Mouse (Mus musculus) stomach, postnatal 0 days (tissue): ENCODE measurements around the gene Tdrd3. TPM values are rescaled to one million over a fixed set of nuclear protein-coding genes. Genes with fewer than 3 reads are reported as not detected.
A peak's percentile ranks its signal among the peaks of the same experiment; 100 is the strongest.

Experiments used
- ATAC-seq: fragments of 200-750 bp; cut with Nextera tagmentation; 2 replicates; pipeline ENCODE4 v1.8.0; 2017; ENCODE audit not compliant: low FRiP score, low TSS enrichment
- DNase-seq: peaks from one replicate; pipeline ENCODE4 v3.0.0-alpha.2; 2016; ENCODE audit warnings: low spot score
- H3K27ac ChIP-seq: fragments of 300-500 bp; sonication (generic); replicated peaks from 2 replicates; pipeline ENCODE4 v1.5.1; 2014; ENCODE audit warnings: mild to moderate bottlenecking, control low read depth
- H3K27me3 ChIP-seq: fragments of 300-500 bp; sonication (generic); 2 replicates; pipeline ENCODE4 v1.6.1; 2014; ENCODE audit warnings: low read length; ENCODE audit not compliant: control insufficient read depth, insufficient read depth
- H3K36me3 ChIP-seq: fragments of 300-500 bp; sonication (generic); 2 replicates; pipeline ENCODE4 v1.6.1; 2014; ENCODE audit warnings: low read length, mixed read lengths; ENCODE audit not compliant: control insufficient read depth, insufficient read depth
- H3K4me1 ChIP-seq: fragments of 300-500 bp; sonication (generic); replicated peaks from 2 replicates; pipeline ENCODE4 v1.6.1; 2014; ENCODE audit warnings: antibody characterized with exemption; ENCODE audit not compliant: control insufficient read depth, insufficient read depth
- H3K4me2 ChIP-seq: fragments of 300-500 bp; sonication (generic); replicated peaks from 2 replicates; pipeline ENCODE4 v1.6.1; 2014; ENCODE audit warnings: low read depth, mild to moderate bottlenecking, control low read depth, moderate library complexity
- H3K4me3 ChIP-seq: fragments of 300-500 bp; sonication (generic); 2 replicates; pipeline ENCODE4 v1.5.1; 2014; ENCODE audit warnings: low read depth, low read length, control low read depth
- H3K9ac ChIP-seq: fragments of 300-500 bp; sonication (generic); 2 replicates; pipeline ENCODE4 v1.6.1; 2014; ENCODE audit warnings: mild to moderate bottlenecking, low read length, control low read depth, mixed read lengths
- H3K9me3 ChIP-seq: fragments of 300-500 bp; sonication (generic); 2 replicates; pipeline ENCODE4 v1.6.1; 2016; ENCODE audit warnings: low read length; ENCODE audit not compliant: control insufficient read depth
- CTCF ChIP-seq: IDR thresholded peaks from 2 replicates; pipeline ENCODE4 v1.5.1; 2016; ENCODE audit warnings: antibody characterized with exemption, low read depth, mild to moderate bottlenecking, moderate library complexity
- EP300 ChIP-seq: optimal IDR thresholded peaks from 2 replicates; pipeline ENCODE3; 2016; ENCODE audit warnings: antibody characterized with exemption
- WGBS: fragments of 180-500 bp; shearing (Covaris S2); extraction: QIAGEN DNeasy Blood & Tissue Kit; methylation state at CpG from one replicate; pipeline ENCODE4 v1.1.7; 2014; 5-methylcytosine and 5-hydroxymethylcytosine counted together
- polyA plus RNA-seq: library from polyadenylated mRNA; unstranded; fragments of >200 nt; fragmentation: Nextera tagmentation; extraction: Ambion mirVana; gene quantifications from 2 replicates; pipeline ENCODE4 v1.2.1, GENCODE M21; 2015

The Tdrd3 gene
- polyA plus RNA-seq, 1 experiment from 2014 or later: 12.6 TPM

DNA sequence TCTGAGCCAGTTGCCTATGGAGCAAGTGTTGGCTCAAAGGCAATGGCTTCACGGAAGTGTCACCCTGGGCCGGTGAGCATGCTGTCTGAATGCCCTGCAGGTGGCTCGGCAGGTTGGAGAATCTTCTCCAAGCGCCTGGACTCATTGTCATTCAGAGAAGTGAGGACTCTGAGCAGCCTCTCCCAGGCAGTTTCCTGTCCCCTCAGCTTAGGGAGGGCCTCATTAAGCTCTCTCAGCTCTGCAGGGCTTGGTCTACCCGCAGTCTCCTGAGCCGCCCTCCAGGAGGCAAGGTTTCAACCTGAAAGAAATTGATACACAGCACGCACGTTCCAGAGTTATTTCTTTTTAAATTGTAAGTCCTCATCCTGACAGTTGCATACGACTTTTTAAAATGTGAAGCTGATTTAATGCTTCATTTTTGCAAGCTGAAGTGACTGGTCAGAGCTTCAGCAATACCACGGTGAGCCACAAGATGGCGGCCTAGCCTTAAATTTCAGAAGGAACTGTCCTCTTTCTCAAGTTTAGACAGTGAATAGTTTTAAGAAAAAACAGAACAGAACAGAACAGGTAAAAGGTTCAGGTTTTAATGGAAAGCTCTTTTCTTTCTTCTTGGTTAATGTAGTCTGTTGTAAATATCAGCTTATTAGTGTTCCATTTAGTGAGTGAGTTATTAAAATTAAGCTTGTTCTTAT lies 47.7 kb downstream of the Tdrd3 start:
- no peak overlapping the region for H3K9ac ChIP-seq
- WGBS: 24% methylated on average over 11 of the region's 11 CpGs
- no peak overlapping the region for H3K4me3 ChIP-seq
- H3K27ac ChIP-seq: no peak overlapping the region
- no peaks in the 10 kb centered on the region for H3K27me3 ChIP-seq
- ATAC-seq (0 out of 2 replicates have a peak, but pooled peaks have one; percentile 32), DNase-seq (peak; percentile 76)
- no peaks in the 10 kb centered on the region for H3K4me1 ChIP-seq
- H3K9me3 ChIP-seq: no peaks in the 10 kb centered on the region
- H3K4me2 ChIP-seq: no peak overlapping the region
- TF ChIP-seq EP300 (no peak), CTCF (peak; percentile 89)
- no peaks in the 10 kb centered on the region for H3K36me3 ChIP-seq

- TF ChIP-seq CTCF (no peak), EP300 (no peak)
- no peak overlapping the region for H3K9ac ChIP-seq
- H3K4me2 ChIP-seq: no peak overlapping the region
- H3K9me3 ChIP-seq: no peaks in the 10 kb centered on the region
- no peaks in the 10 kb centered on the region for H3K27me3 ChIP-seq
- no peak for ATAC-seq
- H3K27ac ChIP-seq: no peak overlapping the region
- H3K36me3 ChIP-seq: no peaks in the 10 kb centered on the region
- no peak for DNase-seq
- H3K4me1 ChIP-seq: no peaks in the 10 kb centered on the region
- no peak overlapping the region for H3K4me3 ChIP-seq
These were observed 48.2 kb downstream of the Tdrd3 start for GRCm38 (mm10) chr14:87464655-87465054.

GRCm38 (mm10) chr14:87467586-87467985 lies 51.1 kb downstream of the Tdrd3 start:
- Histone ChIP-seq H3K9me3 (no peaks in the 10 kb centered on the region), H3K36me3 (no peaks in the 10 kb centered on the region), H3K4me2 (no peak overlapping the region), H3K27me3 (no peaks in the 10 kb centered on the region), H3K27ac (no peak overlapping the region), H3K4me3 (no peak overlapping the region), H3K4me1 (no peaks in the 10 kb centered on the region), H3K9ac (no peak overlapping the region)
- ATAC-seq (no peak), DNase-seq (no peak)
- no peak for TF ChIP-seq EP300
- no peak for TF ChIP-seq CTCF
- 76% methylated on average over 12 of the region's 12 CpGs for WGBS

DNA sequence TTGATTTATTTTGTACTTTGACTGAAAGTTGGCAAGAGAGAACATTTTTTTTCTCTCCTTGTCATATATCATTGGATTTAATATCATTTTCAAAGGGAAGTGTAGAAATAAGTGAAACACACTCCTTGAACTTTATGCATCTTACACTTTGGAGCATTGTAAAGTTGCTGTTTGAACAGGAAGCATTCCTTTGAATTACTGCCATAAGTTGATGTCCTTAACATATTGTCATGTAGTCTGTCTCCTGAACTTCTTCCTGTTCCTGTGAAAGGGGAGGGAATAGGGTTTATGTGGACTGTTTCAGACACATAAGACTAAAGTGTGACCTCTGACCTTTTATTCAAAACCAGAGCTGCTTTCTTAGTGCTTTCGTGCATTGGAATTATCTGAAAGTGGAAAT lies 55.1 kb downstream of the Tdrd3 start:
- H3K9me3 ChIP-seq: no peaks in the 10 kb centered on the region
- ATAC-seq (no peak), DNase-seq (no peak)
- 68% methylated on average over 1 of the region's 1 CpGs for WGBS
- no peaks in the 10 kb centered on the region for H3K4me1 ChIP-seq
- no peak overlapping the region for H3K27ac ChIP-seq
- H3K4me2 ChIP-seq: no peak overlapping the region
- H3K9ac ChIP-seq: no peak overlapping the region
- H3K27me3 ChIP-seq: no peaks in the 10 kb centered on the region
- no peak for TF ChIP-seq CTCF
- TF ChIP-seq EP300: no peak
- H3K4me3 ChIP-seq: no peak overlapping the region
- H3K36me3 ChIP-seq: no peaks in the 10 kb centered on the region

- Histone ChIP-seq H3K27ac (no peak overlapping the region), H3K4me2 (no peak overlapping the region), H3K36me3 (no peaks in the 10 kb centered on the region), H3K27me3 (no peaks in the 10 kb centered on the region), H3K4me3 (no peak overlapping the region), H3K9ac (no peak overlapping the region), H3K4me1 (no peaks in the 10 kb centered on the region), H3K9me3 (no peaks in the 10 kb centered on the region)
- no peak for TF ChIP-seq CTCF
- no peak for TF ChIP-seq EP300
- no peak for DNase-seq
- 63% methylated on average over 2 of the region's 2 CpGs for WGBS
- ATAC-seq: no peak
These were observed 56.3 kb downstream of the Tdrd3 start for GRCm38 (mm10) chr14:87472782-87473181.

DNA sequence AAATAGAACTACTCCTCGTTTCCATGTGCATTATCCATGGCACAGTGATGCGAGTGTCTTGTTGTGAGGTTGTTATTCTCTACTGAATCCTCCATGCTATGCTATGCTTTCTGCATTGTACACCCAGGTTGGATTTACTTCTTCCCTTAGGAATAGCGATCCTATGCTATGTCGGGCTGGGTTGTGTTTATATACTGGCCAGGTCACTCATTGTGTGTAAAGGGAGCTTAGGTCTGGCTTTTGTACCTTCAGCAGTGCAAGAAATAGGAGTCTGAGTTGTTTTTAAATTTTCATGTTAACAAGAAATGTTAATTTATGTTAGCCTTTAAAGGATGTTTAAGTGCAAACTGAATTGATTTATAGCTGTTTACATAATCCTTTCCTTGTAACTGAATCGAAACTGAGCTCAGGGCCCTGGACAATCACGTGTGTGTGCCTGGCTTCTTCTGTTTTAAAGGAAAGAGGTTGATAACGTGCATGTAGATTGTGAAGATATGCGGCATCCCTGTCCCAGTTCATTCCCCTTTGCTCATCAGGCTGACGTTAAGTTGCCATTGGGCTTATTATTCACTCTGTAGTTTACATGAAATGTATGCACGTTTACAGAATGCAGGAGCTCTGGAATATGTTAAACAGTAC lies 59.4 kb downstream of the Tdrd3 start:
- H3K36me3 ChIP-seq: peaks cover 3% of the 10 kb centered on the region
- ATAC-seq: no peak
- H3K9me3 ChIP-seq: no peaks in the 10 kb centered on the region
- H3K9ac ChIP-seq: no peak overlapping the region
- no peak for DNase-seq
- no peak for TF ChIP-seq EP300
- TF ChIP-seq CTCF: no peak
- H3K4me2 ChIP-seq: no peak overlapping the region
- H3K27ac ChIP-seq: no peak overlapping the region
- WGBS: 37% methylated on average over 10 of the region's 10 CpGs
- no peak overlapping the region for H3K4me3 ChIP-seq
- no peaks in the 10 kb centered on the region for H3K4me1 ChIP-seq
- no peaks in the 10 kb centered on the region for H3K27me3 ChIP-seq
